Mouse (Mus musculus): ENCODE results near the gene Rabgap1l. TPM values are rescaled to one million over a fixed set of nuclear protein-coding genes. Genes with fewer than 3 reads are reported as not detected.

Rabgap1l gene
- total and polyA plus RNA-seq, 2 experiments, result 6.4 to 78.7 TPM

GRCm38 (mm10) chr1:160811930-160812329 is 18.9 kb upstream of the Rabgap1l start:
- Histone ChIP-seq H3K36me3 (ENCODE audit: control insufficient read depth, insufficient read depth, low read length) (no peaks in the 10 kb centered on the region), H3K79me2 (ENCODE audit: control insufficient read depth, insufficient read depth, low read length) (no peaks in the 10 kb centered on the region), H3K4me1 (ENCODE audit: control insufficient read depth, insufficient read depth, low read length) (no peaks in the 10 kb centered on the region), H3K27ac (replicated peaks; ENCODE audit: insufficient read depth, low read depth, low read length) (no peak overlapping the region), H3K27me3 (ENCODE audit: control insufficient read depth, insufficient read depth, low read length) (no peaks in the 10 kb centered on the region), H3K4me3 (ENCODE audit: insufficient read depth, low read depth, low read length) (no peak overlapping the region), H3K9ac (ENCODE audit: low read depth, low read length) (no peak overlapping the region)
- no peak for DNase-seq (ENCODE audit: extremely low read depth, low read depth, low spot score)
- WGBS, result 74% methylated on average over 1 of the region's 1 CpGs
- no peak for TF ChIP-seq POLR2A (IDR thresholded peaks at IDR 0.05; ENCODE audit: extremely low read depth, insufficient read depth, low read length)
- TF ChIP-seq CTCF (IDR thresholded peaks at IDR 0.05; ENCODE audit: low read depth, low read length), result no peak

- DNase-seq (ENCODE audit: extremely low read depth, low read depth, low spot score), result no peak
- no peak overlapping the region for H3K4me3 ChIP-seq (ENCODE audit: insufficient read depth, low read depth, low read length)
- H3K9ac ChIP-seq (ENCODE audit: low read depth, low read length), result no peak overlapping the region
- no peaks in the 10 kb centered on the region for H3K4me1 ChIP-seq (ENCODE audit: control insufficient read depth, insufficient read depth, low read length)
- H3K27me3 ChIP-seq (ENCODE audit: control insufficient read depth, insufficient read depth, low read length), result no peaks in the 10 kb centered on the region
- no peaks in the 10 kb centered on the region for H3K36me3 ChIP-seq (ENCODE audit: control insufficient read depth, insufficient read depth, low read length)
- H3K27ac ChIP-seq (replicated peaks; ENCODE audit: insufficient read depth, low read depth, low read length), result no peak overlapping the region
- TF ChIP-seq CTCF (IDR thresholded peaks at IDR 0.05; ENCODE audit: low read depth, low read length) (no peak), POLR2A (IDR thresholded peaks at IDR 0.05; ENCODE audit: extremely low read depth, insufficient read depth, low read length) (no peak)
- H3K79me2 ChIP-seq (ENCODE audit: control insufficient read depth, insufficient read depth, low read length), result no peaks in the 10 kb centered on the region
- WGBS, result 75% methylated on average over 2 of the region's 2 CpGs
Observed at GRCm38 (mm10) chr1:160805268-160805667, 12.3 kb upstream of the Rabgap1l start.

- 81% methylated on average over 3 of the region's 3 CpGs for WGBS
Observed at GRCm38 (mm10) chr1:160799972-160800371, 7.0 kb upstream of the Rabgap1l start.

GRCm38 (mm10) chr1:160795016-160795415 is 2.0 kb upstream of the Rabgap1l start:
- no peaks in the 10 kb centered on the region for H3K36me3 ChIP-seq (ENCODE audit: control insufficient read depth, insufficient read depth, low read length)
- H3K79me2 ChIP-seq (ENCODE audit: control insufficient read depth, insufficient read depth, low read length), result no peaks in the 10 kb centered on the region
- H3K4me1 ChIP-seq (ENCODE audit: control insufficient read depth, insufficient read depth, low read length), result peaks cover 2% of the 10 kb centered on the region; the same call in 1 of the 2 replicates
- no peaks in the 10 kb centered on the region for H3K27me3 ChIP-seq (ENCODE audit: control insufficient read depth, insufficient read depth, low read length)
- H3K9ac ChIP-seq (ENCODE audit: low read depth, low read length), result no peak overlapping the region
- DNase-seq (ENCODE audit: extremely low read depth, low read depth, low spot score), result no peak
- no peak overlapping the region for H3K27ac ChIP-seq (replicated peaks; ENCODE audit: insufficient read depth, low read depth, low read length)
- TF ChIP-seq POLR2A (IDR thresholded peaks at IDR 0.05; ENCODE audit: extremely low read depth, insufficient read depth, low read length) (no peak), CTCF (IDR thresholded peaks at IDR 0.05; ENCODE audit: low read depth, low read length) (no peak)
- 78% methylated on average over 2 of the region's 2 CpGs for WGBS
- H3K4me3 ChIP-seq (ENCODE audit: insufficient read depth, low read depth, low read length), result no peak overlapping the region

More at GRCm38 (mm10) chr1:160799972-160800371, 7.0 kb upstream of the Rabgap1l start:
- H3K27me3 ChIP-seq (ENCODE audit: control insufficient read depth, insufficient read depth, low read length), result no peaks in the 10 kb centered on the region
- no peak for TF ChIP-seq CTCF (IDR thresholded peaks at IDR 0.05; ENCODE audit: low read depth, low read length)
- TF ChIP-seq POLR2A (IDR thresholded peaks at IDR 0.05; ENCODE audit: extremely low read depth, insufficient read depth, low read length), result no peak
- H3K9ac ChIP-seq (ENCODE audit: low read depth, low read length), result no peak overlapping the region
- no peaks in the 10 kb centered on the region for H3K4me1 ChIP-seq (ENCODE audit: control insufficient read depth, insufficient read depth, low read length)
- no peaks in the 10 kb centered on the region for H3K36me3 ChIP-seq (ENCODE audit: control insufficient read depth, insufficient read depth, low read length)
- no peaks in the 10 kb centered on the region for H3K79me2 ChIP-seq (ENCODE audit: control insufficient read depth, insufficient read depth, low read length)
- no peak overlapping the region for H3K4me3 ChIP-seq (ENCODE audit: insufficient read depth, low read depth, low read length)
- DNase-seq (ENCODE audit: extremely low read depth, low read depth, low spot score), result no peak
- no peak overlapping the region for H3K27ac ChIP-seq (replicated peaks; ENCODE audit: insufficient read depth, low read depth, low read length)

GRCm38 (mm10) chr1:160793791-160794757 is 1.1 kb upstream of the Rabgap1l start:
- no peak for DNase-seq (ENCODE audit: extremely low read depth, low read depth, low spot score)
- TF ChIP-seq CTCF (IDR thresholded peaks at IDR 0.05; ENCODE audit: low read depth, low read length), result no peak
- no peak for TF ChIP-seq POLR2A (IDR thresholded peaks at IDR 0.05; ENCODE audit: extremely low read depth, insufficient read depth, low read length)
- peaks cover 3% of the 10 kb centered on the region; the same call in 1 of the 2 replicates for H3K79me2 ChIP-seq (ENCODE audit: control insufficient read depth, insufficient read depth, low read length)

More at GRCm38 (mm10) chr1:160793791-160794757, 1.1 kb upstream of the Rabgap1l start:
- Histone ChIP-seq H3K9ac (ENCODE audit: low read depth, low read length) (no peak overlapping the region), H3K27ac (replicated peaks; ENCODE audit: insufficient read depth, low read depth, low read length) (no peak overlapping the region), H3K27me3 (ENCODE audit: control insufficient read depth, insufficient read depth, low read length) (no peaks in the 10 kb centered on the region), H3K4me1 (ENCODE audit: control insufficient read depth, insufficient read depth, low read length) (peaks cover 2% of the 10 kb centered on the region; the same call in 1 of the 2 replicates), H3K36me3 (ENCODE audit: control insufficient read depth, insufficient read depth, low read length) (no peaks in the 10 kb centered on the region), H3K4me3 (ENCODE audit: insufficient read depth, low read depth, low read length) (no peak overlapping the region)
- WGBS, result 91% methylated on average over 13 of the region's 13 CpGs
